Mouse (Mus musculus) ovary, adult 10 weeks (tissue): ENCODE data around the gene Cyp2g1. TPM values are rescaled to one million over a fixed set of nuclear protein-coding genes. Genes with fewer than 3 reads are reported as not detected.

ENCODE experiments used
- polyA plus RNA-seq: library from polyadenylated mRNA; stranded (reverse); fragments of 350-450 nt; fragmentation: Illumina TruSeq; extraction: RNeasy Lipid Tissue Mini Kit (QIAGEN cat#74804); gene quantifications from one replicate; pipeline ENCODE4 v1.2.3, GENCODE M21; 2014

Cyp2g1 gene
- polyA plus RNA-seq, result not detected

DNA sequence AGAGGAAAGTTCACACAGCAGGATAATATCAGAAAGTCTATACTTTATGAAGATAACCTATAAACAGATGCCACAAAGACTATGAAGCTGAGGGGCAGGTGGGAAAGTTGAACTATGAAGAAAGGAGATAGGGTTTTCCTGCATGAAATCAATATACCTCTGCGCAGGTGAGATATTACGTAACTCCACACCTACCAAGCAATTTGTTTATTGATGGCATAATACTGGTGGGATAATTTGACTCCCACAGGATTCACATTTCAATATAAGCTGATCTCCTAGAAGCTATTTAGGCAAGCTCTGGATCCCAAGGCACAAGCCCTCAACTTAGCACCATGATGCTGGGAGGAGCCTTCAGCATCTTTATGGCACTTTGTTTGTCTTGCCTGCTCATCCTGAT is at the start of gene Cyp2g1:
TSS of gene Cyp2g1 (plus strand) at position 301 of the 400 bp plus-strand sequence.

GRCm38 (mm10) chr7:26835059-26835458 is 26.4 kb downstream of the Cyp2g1 start, which contains the start of gene Cyp2a5:
Cyp2a5 (plus strand) TSS chr7:26835305.

Other genes starting within 250 kb of the Cyp2g1 start
- gene Vmn1r185, start 190.4 kb upstream of the Cyp2g1 start, polyA plus RNA-seq, result not detected
- not detected for gene Cyp2b23, start 122.5 kb upstream of the Cyp2g1 start, polyA plus RNA-seq
- gene Cyp2b19, start 51.8 kb upstream of the Cyp2g1 start, polyA plus RNA-seq, result not detected
- gene Cyp2a5, start 26.4 kb downstream of the Cyp2g1 start, polyA plus RNA-seq, result 0.51 TPM
- not detected for gene Cyp2a22, start 130.5 kb downstream of the Cyp2g1 start, polyA plus RNA-seq
- gene Cyp2a12, start 220.2 kb downstream of the Cyp2g1 start, polyA plus RNA-seq, result not detected